Mouse (Mus musculus): ENCODE data around the gene Kcnh4. TPM values are rescaled to one million over a fixed set of nuclear protein-coding genes. Genes with fewer than 3 reads are reported as not detected.

Gene Kcnh4
- polyA plus RNA-seq, 1 experiment, result not detected

DNA sequence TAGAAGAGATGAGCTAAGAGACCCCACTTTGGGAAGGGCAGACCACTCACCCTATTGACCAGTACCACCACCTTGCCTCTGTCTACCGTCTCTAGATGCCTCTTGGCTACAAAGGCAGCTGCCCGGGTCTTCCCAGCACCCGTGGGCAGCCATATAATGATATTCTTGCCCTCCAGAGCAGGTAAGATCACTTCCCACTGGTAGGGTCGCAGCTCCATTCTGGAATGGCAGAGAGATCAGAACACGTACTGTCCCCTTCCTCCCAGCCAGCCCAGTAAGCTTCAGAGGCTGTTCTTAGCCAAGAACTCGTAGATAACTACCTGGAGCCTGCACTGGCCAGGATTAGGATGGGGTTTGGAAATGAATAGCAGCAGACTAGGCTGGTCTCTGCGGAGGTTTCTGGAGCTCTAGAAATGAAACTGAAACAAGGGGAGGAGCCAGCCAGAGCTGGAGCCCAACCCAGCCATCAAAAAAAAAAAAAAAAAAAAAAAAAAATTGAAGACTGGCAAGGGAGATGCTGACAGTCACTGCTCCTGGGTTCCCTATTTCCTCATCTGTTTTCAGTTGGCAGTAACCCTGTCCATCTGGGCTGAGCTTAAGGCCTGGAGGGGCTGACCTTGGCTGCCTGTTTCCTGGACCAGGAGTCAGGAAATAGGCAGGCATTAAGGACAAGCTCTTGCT, 55.8 kb downstream of the Kcnh4 start, which contains the start of gene Dhx58:
Dhx58 (minus strand) TSS at position 421 of the 681 bp plus-strand sequence.
- Histone ChIP-seq H3K27me3 (ENCODE audit: control insufficient read depth, insufficient read depth, insufficient read length) (no peaks in the 10 kb centered on the region), H3K79me3 (ENCODE audit: low read depth) (no peaks in the 10 kb centered on the region), H3ac (ENCODE audit: control insufficient read depth, insufficient read length, low read depth) (no peak within 1 kb of the TSS), H3K4me3 (ENCODE audit: insufficient read depth, poor library complexity, severe bottlenecking) (no peak within 1 kb of the TSS), H3K36me3 (ENCODE audit: control insufficient read depth, insufficient read depth) (peaks cover 46% of the 10 kb centered on the region), H3K79me2 (ENCODE audit: control insufficient read depth, insufficient read depth) (no peaks in the 10 kb centered on the region)
- TF ChIP-seq MYOG (IDR thresholded peaks at IDR 0.05; ENCODE audit: control insufficient read depth, extremely low read depth, insufficient read length) (no peak), FOSL1 (IDR thresholded peaks at IDR 0.05; ENCODE audit: insufficient read depth, low read length, poor library complexity, severe bottlenecking) (no peak), MAX (IDR thresholded peaks at IDR 0.05) (no peak), CTCF (IDR thresholded peaks at IDR 0.05; ENCODE audit: control insufficient read depth, insufficient read depth, insufficient read length) (no peak), USF1 (IDR thresholded peaks at IDR 0.05; ENCODE audit: low read depth) (no peak), CEBPB (IDR thresholded peaks at IDR 0.05; ENCODE audit: low read depth) (no peak)

DNA sequence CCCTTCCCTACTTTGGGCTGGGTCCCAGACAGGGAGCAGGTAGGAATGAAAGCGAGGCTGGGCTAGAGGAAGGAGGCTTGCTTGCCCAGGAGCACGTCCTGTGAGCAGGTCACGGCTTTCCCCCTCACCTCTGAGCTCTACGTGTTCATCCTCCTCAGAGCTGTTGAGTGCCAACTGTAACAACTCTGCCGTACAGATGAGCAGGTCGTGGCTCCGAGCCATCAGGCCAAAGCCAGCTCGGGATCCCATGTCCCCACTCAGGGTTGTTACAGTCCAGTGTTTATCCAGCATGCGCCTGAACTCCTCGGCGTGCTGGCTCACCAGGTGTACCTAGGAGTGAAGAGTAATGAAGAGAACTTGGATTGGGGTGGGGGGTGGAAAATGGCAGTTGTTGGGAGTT, 56.4 kb downstream of the Kcnh4 start:
- Histone ChIP-seq H3K36me3 (ENCODE audit: control insufficient read depth, insufficient read depth) (peaks cover 40% of the 10 kb centered on the region), H3K27me3 (ENCODE audit: control insufficient read depth, insufficient read depth, insufficient read length) (no peaks in the 10 kb centered on the region), H3ac (ENCODE audit: control insufficient read depth, insufficient read length, low read depth) (no peak overlapping the region), H3K79me3 (ENCODE audit: low read depth) (no peaks in the 10 kb centered on the region), H3K4me3 (ENCODE audit: insufficient read depth, poor library complexity, severe bottlenecking) (no peak overlapping the region), H3K79me2 (ENCODE audit: control insufficient read depth, insufficient read depth) (no peaks in the 10 kb centered on the region)
- no peak for TF ChIP-seq USF1 (IDR thresholded peaks at IDR 0.05; ENCODE audit: low read depth)
- TF ChIP-seq MYOG (IDR thresholded peaks at IDR 0.05; ENCODE audit: control insufficient read depth, extremely low read depth, insufficient read length), result no peak
- TF ChIP-seq CTCF (IDR thresholded peaks at IDR 0.05; ENCODE audit: control insufficient read depth, insufficient read depth, insufficient read length), result no peak
- TF ChIP-seq CEBPB (IDR thresholded peaks at IDR 0.05; ENCODE audit: low read depth), result no peak
- no peak for TF ChIP-seq MYOD1 (IDR thresholded peaks at IDR 0.05; ENCODE audit: control insufficient read depth, insufficient read length, low read depth)
- TF ChIP-seq MAX (IDR thresholded peaks at IDR 0.05), result no peak
- TF ChIP-seq FOSL1 (IDR thresholded peaks at IDR 0.05; ENCODE audit: insufficient read depth, low read length, poor library complexity, severe bottlenecking), result no peak

DNA sequence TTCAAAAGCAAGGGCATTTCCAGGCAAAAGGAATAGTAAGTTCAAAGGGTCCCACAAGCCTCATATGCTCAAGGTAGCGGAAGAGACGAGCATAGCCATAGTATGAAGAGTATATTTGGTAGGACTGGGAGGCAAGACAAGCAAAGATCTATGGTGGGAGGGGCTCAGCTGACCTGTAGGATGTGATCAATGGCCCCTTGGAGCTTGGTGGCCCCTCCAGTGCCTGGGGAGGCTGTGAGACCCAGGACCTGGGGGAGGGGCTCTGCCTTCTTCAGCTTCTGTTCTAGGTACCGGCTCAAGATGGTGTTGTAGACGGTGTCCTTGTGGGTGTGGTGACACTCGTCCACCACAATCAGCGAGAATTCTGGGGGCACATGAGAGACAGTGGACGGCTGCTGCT, 56.8 kb downstream of the Kcnh4 start:
- no peak for TF ChIP-seq CTCF (IDR thresholded peaks at IDR 0.05; ENCODE audit: control insufficient read depth, insufficient read depth, insufficient read length)
- TF ChIP-seq MAX (IDR thresholded peaks at IDR 0.05), result no peak
- TF ChIP-seq CEBPB (IDR thresholded peaks at IDR 0.05; ENCODE audit: low read depth), result no peak
- TF ChIP-seq MYOG (IDR thresholded peaks at IDR 0.05; ENCODE audit: control insufficient read depth, extremely low read depth, insufficient read length), result no peak
- no peak for TF ChIP-seq USF1 (IDR thresholded peaks at IDR 0.05; ENCODE audit: low read depth)
- no peak for TF ChIP-seq FOSL1 (IDR thresholded peaks at IDR 0.05; ENCODE audit: insufficient read depth, low read length, poor library complexity, severe bottlenecking)
- Histone ChIP-seq H3ac (ENCODE audit: control insufficient read depth, insufficient read length, low read depth) (no peak overlapping the region), H3K79me2 (ENCODE audit: control insufficient read depth, insufficient read depth) (no peaks in the 10 kb centered on the region), H3K4me3 (ENCODE audit: insufficient read depth, poor library complexity, severe bottlenecking) (no peak overlapping the region), H3K36me3 (ENCODE audit: control insufficient read depth, insufficient read depth) (peaks cover 35% of the 10 kb centered on the region), H3K79me3 (ENCODE audit: low read depth) (no peaks in the 10 kb centered on the region), H3K27me3 (ENCODE audit: control insufficient read depth, insufficient read depth, insufficient read length) (no peaks in the 10 kb centered on the region)

DNA sequence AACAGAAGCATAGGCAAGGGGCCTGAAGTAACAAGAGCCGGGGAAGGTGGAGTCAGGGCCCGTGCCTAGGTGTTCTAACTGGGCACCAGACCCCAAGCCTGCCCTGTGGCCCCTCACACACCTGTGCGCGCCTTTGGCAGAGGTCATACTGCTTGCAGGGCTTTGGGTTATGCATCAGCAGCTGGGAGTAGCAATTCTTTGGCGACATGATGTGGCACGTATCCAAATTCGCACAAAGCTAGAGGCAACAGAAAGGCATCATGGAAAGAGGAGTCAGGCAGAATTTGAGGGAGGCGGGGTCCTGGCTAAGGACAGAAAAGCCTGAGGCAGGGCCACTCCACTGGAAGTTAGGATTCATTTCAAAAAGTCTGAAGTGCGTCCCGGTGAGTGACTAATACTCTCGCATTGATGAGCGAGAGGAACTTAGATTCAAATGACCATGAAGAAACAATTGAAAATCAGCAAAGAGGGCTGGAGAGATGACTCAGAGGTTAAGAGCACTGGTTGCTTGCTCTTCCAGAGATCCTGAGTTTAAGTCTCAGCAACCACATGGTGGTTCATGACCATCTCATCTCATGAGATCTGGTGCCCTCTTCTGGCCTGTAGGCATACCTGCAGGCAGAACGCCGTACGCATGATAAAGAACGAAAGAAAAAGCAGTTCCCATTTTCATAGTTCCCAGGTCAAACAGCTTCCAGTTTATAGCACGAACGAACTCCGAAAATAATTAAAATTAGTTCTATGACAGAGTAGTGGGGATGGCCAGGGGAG, 57.5 kb downstream of the Kcnh4 start:
- Histone ChIP-seq H3K4me3 (ENCODE audit: insufficient read depth, poor library complexity, severe bottlenecking) (no peak overlapping the region), H3K27me3 (ENCODE audit: control insufficient read depth, insufficient read depth, insufficient read length) (no peaks in the 10 kb centered on the region), H3ac (ENCODE audit: control insufficient read depth, insufficient read length, low read depth) (no peak overlapping the region), H3K36me3 (ENCODE audit: control insufficient read depth, insufficient read depth) (peaks cover 30% of the 10 kb centered on the region), H3K79me3 (ENCODE audit: low read depth) (no peaks in the 10 kb centered on the region), H3K79me2 (ENCODE audit: control insufficient read depth, insufficient read depth) (no peaks in the 10 kb centered on the region)
- peak; percentile 95 for TF ChIP-seq MAX (IDR thresholded peaks at IDR 0.05)
- TF ChIP-seq MYOD1 (IDR thresholded peaks at IDR 0.05; ENCODE audit: control insufficient read depth, insufficient read length, low read depth), result no peak
- TF ChIP-seq USF1 (IDR thresholded peaks at IDR 0.05; ENCODE audit: low read depth), result peak; percentile 15
- peak; percentile 82 for TF ChIP-seq CTCF (IDR thresholded peaks at IDR 0.05; ENCODE audit: control insufficient read depth, insufficient read depth, insufficient read length)
- no peak for TF ChIP-seq MYOG (IDR thresholded peaks at IDR 0.05; ENCODE audit: control insufficient read depth, extremely low read depth, insufficient read length)

DNA sequence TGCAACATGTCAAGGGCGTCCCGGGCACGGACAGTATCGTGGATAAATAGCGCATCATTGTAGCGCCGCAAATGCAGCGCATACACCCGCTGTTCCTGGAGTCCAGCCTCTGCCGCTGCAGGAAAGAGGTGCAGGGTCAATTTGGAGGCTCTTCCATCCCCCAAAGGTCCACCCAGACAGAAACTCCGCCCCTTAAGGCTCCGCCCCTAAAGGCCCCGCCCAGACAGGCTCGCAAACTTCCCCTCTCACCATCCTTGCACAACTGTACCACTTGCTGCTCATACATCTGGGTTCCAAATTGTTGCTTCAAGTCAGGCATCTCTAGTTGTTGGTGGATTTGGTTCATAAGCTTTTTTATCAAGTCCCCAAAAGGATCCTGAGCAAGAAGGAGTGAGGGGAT, 58.4 kb downstream of the Kcnh4 start:
- Histone ChIP-seq H3K27me3 (ENCODE audit: control insufficient read depth, insufficient read depth, insufficient read length) (no peaks in the 10 kb centered on the region), H3K79me3 (ENCODE audit: low read depth) (no peaks in the 10 kb centered on the region), H3K36me3 (ENCODE audit: control insufficient read depth, insufficient read depth) (peaks cover 20% of the 10 kb centered on the region), H3ac (ENCODE audit: control insufficient read depth, insufficient read length, low read depth) (no peak overlapping the region), H3K79me2 (ENCODE audit: control insufficient read depth, insufficient read depth) (no peaks in the 10 kb centered on the region), H3K4me3 (ENCODE audit: insufficient read depth, poor library complexity, severe bottlenecking) (no peak overlapping the region)
- TF ChIP-seq CEBPB (IDR thresholded peaks at IDR 0.05; ENCODE audit: low read depth) (no peak), USF1 (IDR thresholded peaks at IDR 0.05; ENCODE audit: low read depth) (no peak), CTCF (IDR thresholded peaks at IDR 0.05; ENCODE audit: control insufficient read depth, insufficient read depth, insufficient read length) (no peak), MYOD1 (IDR thresholded peaks at IDR 0.05; ENCODE audit: control insufficient read depth, insufficient read length, low read depth) (no peak), MAX (IDR thresholded peaks at IDR 0.05) (no peak), FOSL1 (IDR thresholded peaks at IDR 0.05; ENCODE audit: insufficient read depth, low read length, poor library complexity, severe bottlenecking) (no peak), MYOG (IDR thresholded peaks at IDR 0.05; ENCODE audit: control insufficient read depth, extremely low read depth, insufficient read length) (no peak)

All from C2C12 (cell line).